Mouse (Mus musculus) left cerebral cortex, postnatal 4 days (tissue): Measurements from ENCODE around the gene Sh2b3. TPM values are rescaled to one million over a fixed set of nuclear protein-coding genes. Genes with fewer than 3 reads are reported as not detected.
A peak's percentile ranks its signal among the peaks of the same experiment; 100 is the strongest.
"Not testable (repeated sequence)": the region's sequence is repeated elsewhere in the genome, so short reads cannot be mapped to it uniquely, and the experiment has no call there.

ENCODE experiments used
- DNase-seq: peaks from one replicate; pipeline ENCODE4 v3.0.0-alpha.2; 2022
- intact Hi-C: fragments of 180-260 bp; cut with DNase I; formaldehyde crosslinking; loops from one replicate; pipeline ENCODE4 v1.15.1; 2025
- total RNA-seq, 2 experiments: library from RNA; stranded (reverse); gene quantifications; 2 replicates each; pipeline ENCODE4 v1.2.3; 2021

Sh2b3 gene
- 10 to 100 TPM; 13.3 to 13.4 TPM for total RNA-seq

DNA sequence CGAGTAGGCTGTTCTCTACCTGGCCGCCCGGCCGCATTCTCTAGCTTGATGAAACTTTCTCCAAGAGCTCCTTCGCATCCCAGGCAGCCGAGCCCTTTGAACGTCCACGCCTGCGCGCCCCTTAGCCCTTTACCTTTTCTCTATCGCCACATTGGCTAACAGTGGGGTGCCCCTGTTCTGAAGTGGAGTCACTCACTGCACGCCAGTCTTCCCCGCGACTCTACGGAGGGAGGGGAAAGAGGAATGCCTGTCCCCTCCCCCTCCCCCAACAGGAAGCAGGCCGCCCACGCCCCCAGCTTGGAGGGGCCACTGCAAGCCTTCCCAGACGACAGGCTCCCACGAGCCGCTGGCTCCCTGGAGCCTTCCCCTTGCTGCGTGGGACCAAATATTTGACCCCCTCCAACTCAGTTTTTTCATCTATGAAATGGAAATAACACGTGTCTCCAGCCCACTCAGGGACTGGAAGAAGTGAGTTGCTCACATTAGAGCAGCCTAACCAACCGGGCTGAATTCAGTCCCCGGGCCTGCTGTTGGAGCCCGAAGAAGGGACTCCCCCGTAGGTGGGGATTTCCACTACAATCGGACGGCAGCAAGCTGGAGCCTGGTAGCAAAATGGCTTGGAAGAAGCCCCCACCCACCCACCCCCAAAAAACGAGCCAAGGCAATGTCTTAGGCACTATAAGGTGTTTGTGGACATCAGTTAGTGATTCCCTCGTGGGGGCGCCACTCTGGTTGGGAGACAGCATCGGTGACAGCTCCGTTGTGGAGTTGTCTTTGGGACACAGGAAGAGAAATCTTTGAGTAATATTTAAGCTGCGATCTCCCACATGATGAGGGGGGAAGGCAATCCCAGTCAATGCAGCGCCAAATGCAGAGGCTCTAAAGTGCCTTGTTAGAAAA lies at the start of gene Sh2b3:
Gene Sh2b3, minus strand, starts transcription at position 206 of the 900 bp plus-strand sequence.
- no peak for DNase-seq
- intact Hi-C loops = no loop called here

DNA sequence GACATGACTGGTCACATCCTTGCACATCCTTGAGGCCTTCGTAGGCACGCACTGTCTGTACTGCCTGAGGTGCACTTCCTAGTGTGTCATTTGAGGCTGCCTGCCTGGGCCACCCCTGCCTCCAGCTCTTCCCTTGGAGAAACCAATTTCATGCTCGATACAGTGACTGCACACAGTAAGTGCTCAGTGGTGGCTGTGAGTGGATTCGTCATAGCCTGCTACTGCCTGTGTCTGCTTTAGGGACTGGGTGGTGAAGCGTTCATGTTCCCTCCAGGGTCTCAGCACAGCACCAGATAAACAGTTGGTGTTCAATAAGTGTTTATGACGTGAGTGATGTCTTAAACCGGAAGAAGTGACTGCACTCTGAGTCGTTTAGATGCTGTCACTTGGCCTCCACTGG lies 45.9 kb upstream of the Sh2b3 start:
- DNase-seq = no peak
- intact Hi-C loops = no loop called here

GRCm38 (mm10) chr5:121879211-121879610 lies 41.8 kb upstream of the Sh2b3 start:
- peak; percentile 38 for DNase-seq
- intact Hi-C loops = no loop called here

DNA sequence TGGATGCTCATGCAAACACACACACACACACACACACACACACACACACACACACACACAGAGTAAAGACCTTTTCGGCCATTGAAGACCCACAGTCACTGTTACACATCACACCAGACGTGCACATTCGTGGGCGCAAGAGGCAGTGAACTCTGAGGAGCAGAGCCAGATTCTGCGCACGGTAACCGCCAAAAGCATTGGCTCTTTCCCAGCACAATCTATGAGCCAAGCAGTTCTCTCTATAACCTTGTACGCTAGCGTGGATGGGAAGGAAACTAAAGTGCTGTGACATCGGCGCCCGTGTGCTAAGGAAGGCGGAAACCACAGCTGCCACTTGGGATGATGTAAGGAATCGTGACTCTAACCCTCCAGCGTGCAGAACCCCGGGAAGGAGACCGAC lies 41.3 kb upstream of the Sh2b3 start:
- DNase-seq = no peak

GRCm38 (mm10) chr5:121876901-121877300 lies 39.5 kb upstream of the Sh2b3 start:
- DNase-seq = no peak
- intact Hi-C loops = no loop called here

More for the DNA sequence above, 41.3 kb upstream of the Sh2b3 start:
- intact Hi-C loops = no loop called here

- no peak for DNase-seq
- intact Hi-C loops = no loop called here
Observed at GRCm38 (mm10) chr5:121875041-121875440, 37.6 kb upstream of the Sh2b3 start.

GRCm38 (mm10) chr5:121872158-121872557 lies 34.7 kb upstream of the Sh2b3 start:
- intact Hi-C loops = loop anchor here (5.0 kb wide), 1 partner anchor 215 kb away; no protein-coding TSS in a partner anchor

DNA sequence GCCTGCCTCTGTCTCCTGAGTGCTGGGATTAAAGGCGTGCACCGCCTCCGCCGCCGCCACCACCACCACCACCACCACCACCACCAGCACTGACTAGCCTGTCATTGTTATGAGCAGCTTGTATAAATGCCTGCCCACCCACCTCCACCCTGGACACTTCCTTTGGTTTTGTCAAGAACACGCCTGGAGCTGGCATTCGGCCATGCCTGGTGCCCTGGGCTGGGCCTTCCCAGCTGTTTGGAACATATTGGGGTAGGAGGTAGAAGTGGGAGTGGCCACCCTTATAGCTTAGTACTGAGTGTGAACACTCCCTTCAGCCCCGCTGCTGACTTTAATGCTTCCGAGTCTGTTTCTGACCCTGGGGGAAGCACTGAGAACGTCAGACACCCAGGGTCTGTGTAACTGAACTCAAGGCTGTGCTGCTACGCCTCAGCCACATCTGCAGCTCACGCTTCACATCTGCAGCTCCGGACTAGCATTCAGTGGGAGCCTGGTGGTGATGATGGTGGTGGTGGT lies 34.1 kb upstream of the Sh2b3 start:
- no peak for DNase-seq
- intact Hi-C loops = loop anchor here (5.0 kb wide), 1 partner anchor 216 kb away; no protein-coding TSS in a partner anchor

More at GRCm38 (mm10) chr5:121872158-121872557, 34.7 kb upstream of the Sh2b3 start:
- peak; percentile 89 for DNase-seq

DNA sequence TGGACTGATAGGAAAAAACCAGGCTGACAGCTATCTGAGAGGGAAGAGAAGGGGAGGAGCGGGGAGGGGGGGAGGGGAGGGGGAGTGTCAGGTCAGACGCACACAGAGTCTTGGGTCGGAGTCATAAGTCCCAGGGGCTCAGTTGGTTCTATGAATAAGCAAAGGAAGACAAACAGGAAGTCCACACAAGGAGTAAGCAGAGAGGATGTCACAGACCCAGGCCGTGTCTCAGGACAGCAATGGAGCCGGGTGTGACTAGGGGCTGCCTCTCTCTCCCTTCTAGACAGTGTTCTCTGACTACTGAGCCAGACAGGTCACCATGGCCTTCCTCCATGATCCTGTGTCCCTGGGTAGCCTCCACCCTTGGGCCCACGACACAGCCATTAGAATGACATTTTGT lies 33.4 kb upstream of the Sh2b3 start:
- DNase-seq = no peak
- intact Hi-C loops = loop anchor here (5.0 kb wide), 1 partner anchor 216 kb away; no protein-coding TSS in a partner anchor

- intact Hi-C loops = no loop called here
- DNase-seq = no peak
Observed at GRCm38 (mm10) chr5:121867963-121868362, 30.5 kb upstream of the Sh2b3 start.

- intact Hi-C loops = no loop called here
- DNase-seq = no peak
Observed at GRCm38 (mm10) chr5:121864330-121864729, 26.9 kb upstream of the Sh2b3 start.

GRCm38 (mm10) chr5:121861964-121862363 lies 24.5 kb upstream of the Sh2b3 start:
- DNase-seq = no peak
- intact Hi-C loops = no loop called here

GRCm38 (mm10) chr5:121858427-121858826 lies 21.0 kb upstream of the Sh2b3 start:
- no peak for DNase-seq
- intact Hi-C loops = no loop called here

DNA sequence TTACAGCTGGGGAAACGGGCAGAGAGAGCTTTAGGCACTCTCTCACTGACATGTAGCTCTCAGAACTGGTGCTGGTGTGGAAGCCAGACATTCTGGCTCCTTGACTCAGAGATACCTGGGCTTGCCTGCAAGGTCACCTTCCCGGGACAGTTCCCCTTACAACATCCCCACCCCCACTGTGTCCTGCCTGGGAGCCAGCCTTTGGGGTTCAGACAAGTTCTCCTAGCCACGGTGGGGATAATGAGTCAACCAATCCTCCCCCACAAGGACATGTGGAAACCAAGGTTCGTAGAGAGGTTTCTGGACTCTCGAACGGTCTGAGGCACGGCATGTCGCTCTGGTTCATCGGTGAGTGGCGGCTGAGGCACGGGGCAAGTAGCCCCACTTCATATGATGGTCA lies 19.3 kb upstream of the Sh2b3 start:
- intact Hi-C loops = no loop called here
- DNase-seq = no peak

GRCm38 (mm10) chr5:121854768-121855167 lies 17.3 kb upstream of the Sh2b3 start:
- intact Hi-C loops = no loop called here
- no peak for DNase-seq

- no peak for DNase-seq
- intact Hi-C loops = no loop called here
Observed at GRCm38 (mm10) chr5:121853368-121854051, 16.1 kb upstream of the Sh2b3 start.

DNA sequence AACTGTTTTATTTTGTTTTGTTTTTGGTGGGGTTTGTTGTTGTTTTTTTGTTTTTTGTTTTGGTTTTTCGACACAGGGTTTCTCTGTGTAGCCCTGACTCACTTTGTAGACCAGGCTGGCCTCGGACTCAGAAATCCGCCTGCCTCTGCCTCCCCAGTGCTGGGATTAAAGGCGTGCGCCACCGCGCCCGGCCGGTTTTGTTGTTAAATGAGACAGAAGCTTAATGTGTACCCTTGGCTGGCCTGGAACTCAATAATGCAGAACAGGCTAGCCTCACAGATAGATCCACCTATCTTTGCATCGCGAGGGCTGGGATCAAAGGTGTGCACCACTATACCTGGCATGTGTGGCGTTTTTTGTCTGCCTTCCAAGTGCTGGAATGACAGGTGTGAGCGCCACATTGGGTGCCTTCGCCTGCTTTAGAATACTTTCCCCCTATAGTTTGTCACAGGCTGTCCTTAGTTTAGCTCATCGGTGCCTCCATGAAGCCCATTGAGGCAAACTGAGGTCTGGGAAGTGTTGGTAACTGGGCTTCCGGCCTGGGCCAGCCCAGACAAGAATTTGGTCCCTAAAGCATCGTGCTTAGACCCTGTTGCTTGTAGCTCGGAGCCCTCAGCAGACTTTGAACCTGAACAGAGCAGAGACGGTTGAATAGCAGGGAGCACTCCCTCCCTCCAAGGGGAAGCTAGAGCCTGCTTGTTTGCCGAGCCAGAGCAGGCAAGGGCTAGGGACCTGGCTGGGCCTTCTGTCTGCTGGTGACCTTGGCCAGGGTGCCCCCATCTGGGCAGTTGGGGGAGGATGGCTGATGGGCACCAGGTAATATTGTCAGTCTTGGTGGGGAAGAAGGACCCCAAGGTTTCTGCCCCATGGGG lies 12.3 kb upstream of the Sh2b3 start:
- DNase-seq = no peak
- intact Hi-C loops = no loop called here

- DNase-seq = peak; percentile 96
- intact Hi-C loops = no loop called here
Observed at GRCm38 (mm10) chr5:121848743-121849142, 11.3 kb upstream of the Sh2b3 start, which contains the start of gene Pheta1. TSS of gene Pheta1 (plus strand) at chr5:121848984.

DNA sequence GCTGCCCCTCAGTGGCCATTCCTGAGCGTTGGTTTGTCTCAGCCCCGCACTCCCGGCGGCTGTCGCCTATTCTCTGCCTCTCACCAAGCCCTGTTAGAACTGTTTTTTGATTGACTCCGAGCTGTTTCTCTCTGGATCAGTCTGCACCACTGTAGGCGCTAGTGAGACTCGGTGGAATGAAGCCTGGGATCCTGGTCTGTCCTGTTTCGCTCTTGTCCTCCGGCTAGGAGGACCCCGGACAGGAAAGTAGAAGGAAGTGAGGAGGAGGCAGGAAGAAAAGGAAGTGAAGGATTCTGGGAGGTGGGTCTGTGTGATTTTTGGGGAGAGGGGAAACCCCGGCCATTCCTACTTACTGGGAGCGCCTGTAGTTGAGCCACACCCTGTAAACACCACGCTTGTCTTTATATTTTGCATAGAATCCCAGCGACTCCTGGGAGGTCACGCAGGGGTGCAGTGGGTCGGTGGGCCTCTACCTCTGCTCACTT lies 10.6 kb upstream of the Sh2b3 start:
- DNase-seq = no peak

GRCm38 (mm10) chr5:121847269-121847668 lies 9.8 kb upstream of the Sh2b3 start:
- DNase-seq, intact Hi-C loops: not testable (repeated sequence)

More for the DNA sequence above, 10.6 kb upstream of the Sh2b3 start:
- intact Hi-C loops = no loop called here
